Mouse (Mus musculus) CD4-positive, CD25-positive, alpha-beta regulatory T cell, adult 4 months (primary cell): Measurements from ENCODE around the gene Bag3. TPM values are rescaled to one million over a fixed set of nuclear protein-coding genes. Genes with fewer than 3 reads are reported as not detected.

Source experiments
- ATAC-seq: one replicate; pipeline ENCODE4 v1.8.0; 2017
- polyA plus RNA-seq, 2 experiments: library from polyadenylated mRNA; unstranded; fragments of 100-300 nt; shearing (Covaris generic); gene quantifications; one replicate each; pipeline ENCODE4 v1.2.1; 2017

Gene Bag3
- polyA plus RNA-seq, result 10 to 100 TPM in 1 of 2 experiments, 1 to 10 TPM in 1; 9.6 to 11.5 TPM

GRCm38 (mm10) chr7:128523349-128523961 lies at the start of gene Bag3:
TSS of gene Bag3 (plus strand) at chr7:128523616.
- ATAC-seq, result peak; percentile 88

- no peak for ATAC-seq
Observed at GRCm38 (mm10) chr7:128474322-128474721, 49.1 kb upstream of the Bag3 start.

GRCm38 (mm10) chr7:128488986-128489385 lies 34.4 kb upstream of the Bag3 start:
- no peak for ATAC-seq

- no peak for ATAC-seq
Observed at GRCm38 (mm10) chr7:128494546-128494945, 28.9 kb upstream of the Bag3 start.

- no peak for ATAC-seq
Observed at GRCm38 (mm10) chr7:128499801-128500200, 23.6 kb upstream of the Bag3 start.

- no peak for ATAC-seq
Observed at GRCm38 (mm10) chr7:128504091-128504490, 19.3 kb upstream of the Bag3 start.

- no peak for ATAC-seq
Observed at GRCm38 (mm10) chr7:128511936-128512335, 11.5 kb upstream of the Bag3 start.

GRCm38 (mm10) chr7:128513512-128513911 lies 9.9 kb upstream of the Bag3 start:
- no peak for ATAC-seq

- no peak for ATAC-seq
Observed at GRCm38 (mm10) chr7:128514341-128514740, 9.1 kb upstream of the Bag3 start.

- no peak for ATAC-seq
Observed at GRCm38 (mm10) chr7:128516346-128516745, 7.1 kb upstream of the Bag3 start.

- no peak for ATAC-seq
Observed at GRCm38 (mm10) chr7:128519316-128520050, 3.9 kb upstream of the Bag3 start.

- peak; percentile 65 for ATAC-seq
Observed at GRCm38 (mm10) chr7:128523962-128524581, 656 bp downstream of the Bag3 start.

- no peak for ATAC-seq
Observed at GRCm38 (mm10) chr7:128524641-128525040, 1.2 kb downstream of the Bag3 start.

GRCm38 (mm10) chr7:128526611-128527010 lies 3.2 kb downstream of the Bag3 start:
- no peak for ATAC-seq

- ATAC-seq, result no peak
Observed at GRCm38 (mm10) chr7:128528596-128528995, 5.2 kb downstream of the Bag3 start.

- ATAC-seq, result no peak
Observed at GRCm38 (mm10) chr7:128529126-128529525, 5.7 kb downstream of the Bag3 start.

- ATAC-seq, result no peak
Observed at GRCm38 (mm10) chr7:128529574-128530051, 6.2 kb downstream of the Bag3 start.

GRCm38 (mm10) chr7:128531031-128531430 lies 7.6 kb downstream of the Bag3 start:
- no peak for ATAC-seq

- no peak for ATAC-seq
Observed at GRCm38 (mm10) chr7:128531929-128532328, 8.5 kb downstream of the Bag3 start.

GRCm38 (mm10) chr7:128532441-128533166 lies 9.2 kb downstream of the Bag3 start:
- ATAC-seq, result no peak

GRCm38 (mm10) chr7:128534984-128535491 lies 11.6 kb downstream of the Bag3 start:
- no peak for ATAC-seq

- no peak for ATAC-seq
Observed at GRCm38 (mm10) chr7:128536074-128536473, 12.7 kb downstream of the Bag3 start.

- ATAC-seq, result no peak
Observed at GRCm38 (mm10) chr7:128537676-128538075, 14.3 kb downstream of the Bag3 start.
